Mouse (Mus musculus) R1 (cell line): ENCODE measurements around the gene Rhbdf1.

Experiments used
- DNase-seq: peaks from one replicate; pipeline ENCODE4 v3.0.0-alpha.2; 2018; ENCODE audit warnings: low read depth, low spot score

Gene Rhbdf1

GRCm38 (mm10) chr11:32190603-32191110, 31.4 kb downstream of the Rhbdf1 start:
- DNase-seq, result no peak

- no peak for DNase-seq
Observed at GRCm38 (mm10) chr11:32190119-32190518, 32.0 kb downstream of the Rhbdf1 start.

- no peak for DNase-seq
Observed at GRCm38 (mm10) chr11:32189434-32189833, 32.7 kb downstream of the Rhbdf1 start.

GRCm38 (mm10) chr11:32188881-32189280, 33.2 kb downstream of the Rhbdf1 start:
- no peak for DNase-seq

GRCm38 (mm10) chr11:32187256-32187655, 34.8 kb downstream of the Rhbdf1 start:
- DNase-seq, result peak; percentile 60

- no peak for DNase-seq
Observed at GRCm38 (mm10) chr11:32186031-32186430, 36.1 kb downstream of the Rhbdf1 start.

GRCm38 (mm10) chr11:32184469-32184868, 37.6 kb downstream of the Rhbdf1 start:
- DNase-seq, result no peak

- peak; percentile 70 for DNase-seq
Observed at GRCm38 (mm10) chr11:32181973-32182868, 39.9 kb downstream of the Rhbdf1 start.

- no peak for DNase-seq
Observed at GRCm38 (mm10) chr11:32181246-32181645, 40.9 kb downstream of the Rhbdf1 start.

GRCm38 (mm10) chr11:32178506-32178905, 43.6 kb downstream of the Rhbdf1 start:
- DNase-seq, result no peak

- no peak for DNase-seq
Observed at GRCm38 (mm10) chr11:32166683-32167082, 55.4 kb downstream of the Rhbdf1 start.

- DNase-seq, result peak; percentile 76
Observed at GRCm38 (mm10) chr11:32161922-32162804, 59.9 kb downstream of the Rhbdf1 start.

- peak; percentile 39 for DNase-seq
Observed at GRCm38 (mm10) chr11:32161500-32161899, 60.6 kb downstream of the Rhbdf1 start.

GRCm38 (mm10) chr11:32160341-32160740, 61.8 kb downstream of the Rhbdf1 start:
- DNase-seq, result no peak
